Mouse (Mus musculus) ES-Bruce4 (cell line): ENCODE results near the gene Megf8.

Experiments used
- CTCF ChIP-seq: IDR thresholded peaks from one replicate; pipeline ENCODE4 v1.8.1; 2011; ENCODE audit warnings: low read depth, low read length
- POLR2A ChIP-seq: IDR thresholded peaks from one replicate; pipeline ENCODE4 v1.8.1; 2011; ENCODE audit warnings: low read length; ENCODE audit not compliant: insufficient read depth

- no peak for TF ChIP-seq CTCF
- TF ChIP-seq POLR2A = no peak
Measured at GRCm38 (mm10) chr7:25277405-25277804, 39.6 kb upstream of the Megf8 start.
